Comparison of ENCODE assay signal across 11 mouse cellular contexts in the genomic region with DNA sequence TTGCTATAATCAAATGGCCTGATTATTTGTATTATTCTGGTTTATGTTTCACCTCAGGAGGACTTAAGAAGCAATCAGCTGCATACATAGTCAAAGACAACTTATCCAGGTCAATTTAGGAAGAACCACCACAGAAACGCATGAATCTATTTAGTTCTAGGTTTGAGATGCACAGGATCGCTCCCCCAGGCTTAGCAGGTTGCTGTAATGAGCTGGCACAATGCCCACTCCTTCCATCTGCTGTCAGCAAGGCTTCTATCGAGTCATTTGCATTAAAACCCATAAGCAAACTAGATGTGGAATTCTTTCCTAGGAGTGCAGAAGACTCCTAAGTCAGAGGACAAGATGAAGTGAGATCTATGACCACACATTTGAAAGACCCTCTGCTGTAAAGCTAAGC.
DNase-seq lines count a peak whose midpoint lies in the region; ATAC-seq and TF ChIP-seq lines count a peak whose summit lies in the region.
"Had no signal": no experiment of that assay in that cellular context is flagged by ENCODE, and none has a peak within 500 bp of the region (broad histone marks: within the 10 kb centered on the region; RNA-seq: fewer than 3 reads in every experiment).

No protein-coding gene starts in this region.

- H3K36me3 ChIP-seq in forebrain, embryonic 13.5 days (ENCODE audit: poor library complexity, severe bottlenecking): no peaks in the 10 kb centered on the region
- H3K36me3 ChIP-seq in forebrain, embryonic 10.5 days (replicated peaks): no peaks in the 10 kb centered on the region
- H3K36me3 ChIP-seq in stomach, postnatal 0 days (ENCODE audit: control insufficient read depth, insufficient read depth, low read length): no peaks in the 10 kb centered on the region
- H3K36me3 ChIP-seq: heart, embryonic 10.5 days; liver, embryonic 13.5 days had no signal

- H3K9me3 ChIP-seq in forebrain, embryonic 13.5 days (replicated peaks): no peaks in the 10 kb centered on the region
- H3K9me3 ChIP-seq in forebrain, embryonic 10.5 days: no peaks in the 10 kb centered on the region
- H3K9me3 ChIP-seq in stomach, postnatal 0 days (ENCODE audit: control insufficient read depth, low read length): no peaks in the 10 kb centered on the region
- H3K9me3 ChIP-seq: heart, embryonic 10.5 days; liver, embryonic 13.5 days had no signal

- H3K9ac ChIP-seq in forebrain, embryonic 13.5 days: no peak overlapping the region
- H3K9ac ChIP-seq in stomach, postnatal 0 days (ENCODE audit: low read length): no peak overlapping the region
- H3K9ac ChIP-seq: liver, embryonic 13.5 days had no signal

- DNase-seq in forebrain, embryonic 10.5 days (ENCODE audit: extremely low spot score, low spot score): no peak
- peak; percentile 97 for DNase-seq in cerebellum, postnatal 10 days
- peak; percentile 21 for DNase-seq in layer of hippocampus, adult 9-10 months (ENCODE audit: low spot score)
- DNase-seq in right cerebral cortex, postnatal 10 days (ENCODE audit: low spot score in 2 of 2): peak; percentile 76 to 82
- no peak for DNase-seq in stomach, postnatal 0 days (ENCODE audit: low spot score)
- no peak for DNase-seq in ovary, postnatal 14 days (ENCODE audit: low spot score)
- DNase-seq: liver, embryonic 13.5 days had no signal

- H3K4me1 ChIP-seq in forebrain, embryonic 13.5 days: no peaks in the 10 kb centered on the region
- H3K4me1 ChIP-seq in forebrain, embryonic 10.5 days: no peaks in the 10 kb centered on the region
- H3K4me1 ChIP-seq in stomach, postnatal 0 days (replicated peaks; ENCODE audit: control insufficient read depth, insufficient read depth): no peaks in the 10 kb centered on the region
- H3K4me1 ChIP-seq: heart, embryonic 10.5 days; liver, embryonic 13.5 days had no signal

- ATAC-seq in forebrain, embryonic 13.5 days: peak; percentile 76
- ATAC-seq in stomach, postnatal 0 days (ENCODE audit: low FRiP score, low TSS enrichment): no peak
- no peak for ATAC-seq in erythroid progenitor cell, adult 5-6 weeks (replicated peaks; ENCODE audit: low FRiP score, poor library complexity, severe bottlenecking)
- ATAC-seq: intestine, embryonic 16.5 days had no signal

- no peak overlapping the region for H3K27ac ChIP-seq in forebrain, embryonic 13.5 days
- H3K27ac ChIP-seq in forebrain, embryonic 10.5 days: no peak overlapping the region
- no peak overlapping the region for H3K27ac ChIP-seq in stomach, postnatal 0 days (replicated peaks)
- H3K27ac ChIP-seq: heart, embryonic 10.5 days; liver, embryonic 13.5 days had no signal

- WGBS in forebrain, embryonic 13.5 days: 37% methylated on average over 3 of the region's 3 CpGs
- WGBS in forebrain, embryonic 10.5 days: 83% methylated on average over 3 of the region's 3 CpGs
- 59% methylated on average over 3 of the region's 3 CpGs for WGBS in stomach, postnatal 0 days

- no peak for TF ChIP-seq EP300 in stomach, postnatal 0 days (optimal IDR thresholded peaks at IDR 0.05)

- no peak overlapping the region for H3K4me2 ChIP-seq in forebrain, embryonic 13.5 days
- H3K4me2 ChIP-seq in stomach, postnatal 0 days (replicated peaks; ENCODE audit: low read depth): no peak overlapping the region
- H3K4me2 ChIP-seq: liver, embryonic 13.5 days had no signal

- no peak overlapping the region for H3K4me3 ChIP-seq in forebrain, embryonic 13.5 days
- H3K4me3 ChIP-seq in forebrain, embryonic 10.5 days: no peak overlapping the region
- no peak overlapping the region for H3K4me3 ChIP-seq in stomach, postnatal 0 days (ENCODE audit: low read depth, low read length)
- H3K4me3 ChIP-seq: heart, embryonic 10.5 days; liver, embryonic 13.5 days had no signal

- no peak for TF ChIP-seq CTCF in stomach, postnatal 0 days (IDR thresholded peaks at IDR 0.05; ENCODE audit: low read depth)

- no peaks in the 10 kb centered on the region for H3K27me3 ChIP-seq in forebrain, embryonic 13.5 days
- no peaks in the 10 kb centered on the region for H3K27me3 ChIP-seq in forebrain, embryonic 10.5 days (ENCODE audit: poor library complexity, severe bottlenecking)
- no peaks in the 10 kb centered on the region for H3K27me3 ChIP-seq in stomach, postnatal 0 days (ENCODE audit: control insufficient read depth, insufficient read depth, low read length)
- H3K27me3 ChIP-seq: liver, embryonic 13.5 days had no signal

Comparison
In these comparisons a context has a peak if more than half of its experiments do, and no peak if none do; other contexts are left out.
1. DNase-seq: peak in cerebellum, postnatal 10 days (2 of 2), layer of hippocampus, adult 9-10 months (single experiment) and right cerebral cortex, postnatal 10 days (2 of 2); none in forebrain, embryonic 10.5 days (single experiment), stomach, postnatal 0 days (single experiment) and ovary, postnatal 14 days (single experiment).